Mouse (Mus musculus) heart, adult 2 months (tissue): ENCODE measurements around the gene Lad1.
A peak's percentile ranks its signal among the peaks of the same experiment; 100 is the strongest.

Experiments
- CTCF ChIP-seq: fragments of 200-600 bp; IDR thresholded peaks from 2 replicates; pipeline ENCODE4 v1.8.1; 2022; ENCODE audit warnings: antibody characterized with exemption, mild to moderate bottlenecking, moderate library complexity
- EP300 ChIP-seq: fragments of 200-500 bp; IDR thresholded peaks from 2 replicates; pipeline ENCODE4 v1.6.1; 2011; ENCODE audit warnings: low read depth, low read length, control low read depth; ENCODE audit not compliant: insufficient read depth
- POLR2A ChIP-seq: fragments of 200-500 bp; IDR thresholded peaks from 2 replicates; pipeline ENCODE4 v1.6.1; 2011; ENCODE audit warnings: mild to moderate bottlenecking, low read depth, low read length, control low read depth; ENCODE audit not compliant: insufficient read depth

- TF ChIP-seq POLR2A = no peak
- TF ChIP-seq CTCF = peak; percentile 87
- no peak for TF ChIP-seq EP300
Observed at GRCm38 (mm10) chr1:135882385-135883109, 64.1 kb downstream of the Lad1 start.
